Mouse (Mus musculus) lung, embryonic 14.5 days (tissue): ENCODE data around the gene Olfr485. TPM values are rescaled to one million over a fixed set of nuclear protein-coding genes. Genes with fewer than 3 reads are reported as not detected.
"Not testable (repeated sequence)": the region's sequence is repeated elsewhere in the genome, so short reads cannot be mapped to it uniquely, and the experiment has no call there.

ENCODE experiments used
- ATAC-seq: fragments of 200-750 bp; cut with Nextera tagmentation; 2 replicates; pipeline ENCODE4 v1.8.0; 2017; ENCODE audit warnings: mild to moderate bottlenecking, moderate TSS enrichment, moderate library complexity; ENCODE audit not compliant: insufficient read depth
- DNase-seq: peaks from one replicate; pipeline ENCODE4 v3.0.0-alpha.2; 2015
- H3K27ac ChIP-seq: fragments of 300-500 bp; sonication (generic); 2 replicates; pipeline ENCODE4 v1.5.1; 2014; ENCODE audit warnings: low read depth, mild to moderate bottlenecking, moderate library complexity
- H3K27me3 ChIP-seq: fragments of 300-500 bp; sonication (generic); 2 replicates; pipeline ENCODE4 v1.6.1; 2014; ENCODE audit warnings: low read length, control low read depth; ENCODE audit not compliant: insufficient read depth
- H3K36me3 ChIP-seq: fragments of 300-500 bp; sonication (generic); 2 replicates; pipeline ENCODE4 v1.6.1; 2014; ENCODE audit warnings: control low read depth; ENCODE audit not compliant: insufficient read depth
- H3K4me1 ChIP-seq: fragments of 300-500 bp; sonication (generic); 2 replicates; pipeline ENCODE4 v1.6.1; 2014; ENCODE audit warnings: antibody characterized with exemption, control low read depth; ENCODE audit not compliant: insufficient read depth
- H3K4me2 ChIP-seq: fragments of 300-500 bp; sonication (generic); 2 replicates; pipeline ENCODE4 v1.6.1; 2014; ENCODE audit warnings: mild to moderate bottlenecking
- H3K4me3 ChIP-seq: fragments of 300-500 bp; sonication (generic); 2 replicates; pipeline ENCODE4 v1.5.1; 2014; ENCODE audit warnings: low read depth, low read length
- H3K9ac ChIP-seq: fragments of 300-500 bp; sonication (generic); 2 replicates; pipeline ENCODE4 v1.6.1; 2014
- H3K9me3 ChIP-seq: fragments of 300-500 bp; sonication (generic); 2 replicates; pipeline ENCODE4 v1.6.1; 2016; ENCODE audit warnings: low read depth, low read length, control low read depth
- CTCF ChIP-seq: IDR thresholded peaks from 2 replicates; pipeline ENCODE4 v1.5.1; 2016; ENCODE audit warnings: antibody characterized with exemption, low read depth
- WGBS: fragments of 180-500 bp; shearing (Covaris S2); extraction: QIAGEN DNeasy Blood & Tissue Kit; methylation state at CpG from one replicate; pipeline ENCODE4 v1.1.7; 2014; 5-methylcytosine and 5-hydroxymethylcytosine counted together
- polyA plus RNA-seq: library from polyadenylated mRNA; unstranded; fragments of >200 nt; fragmentation: Nextera tagmentation; extraction: Ambion mirVana; gene quantifications from 2 replicates; pipeline ENCODE4 v1.2.1, GENCODE M21; 2014

Olfr485 gene
- not detected in 2 replicates for polyA plus RNA-seq

GRCm38 (mm10) chr7:108159771-108160170, at the start of gene Olfr485:
Gene Olfr485, minus strand, starts transcription at chr7:108159871.
- ATAC-seq (no peak), DNase-seq (no peak)
- H3K27ac ChIP-seq, result no peak within 1 kb of the TSS
- no peak within 1 kb of the TSS for H3K4me3 ChIP-seq
- no peaks in the 10 kb centered on the region for H3K4me1 ChIP-seq
- no peak for TF ChIP-seq CTCF
- H3K9ac ChIP-seq, result no peak within 1 kb of the TSS
- H3K9me3 ChIP-seq, result no peaks in the 10 kb centered on the region
- no peaks in the 10 kb centered on the region for H3K27me3 ChIP-seq
- H3K4me2 ChIP-seq, result no peak within 1 kb of the TSS
- H3K36me3 ChIP-seq, result no peaks in the 10 kb centered on the region

- no peaks in the 10 kb centered on the region for H3K36me3 ChIP-seq
- no peaks in the 10 kb centered on the region for H3K9me3 ChIP-seq
- H3K4me1 ChIP-seq, result no peaks in the 10 kb centered on the region
- H3K4me2 ChIP-seq, result no peak overlapping the region
- no peak overlapping the region for H3K4me3 ChIP-seq
- H3K27me3 ChIP-seq, result no peaks in the 10 kb centered on the region
- ATAC-seq (no peak), DNase-seq (no peak)
- no peak overlapping the region for H3K27ac ChIP-seq
- no peak for TF ChIP-seq CTCF
- no peak overlapping the region for H3K9ac ChIP-seq
- WGBS, result 76% methylated on average over 6 of the region's 6 CpGs
Observed at GRCm38 (mm10) chr7:108196938-108197337, 37.3 kb upstream of the Olfr485 start.

- not testable (repeated sequence) for H3K27ac ChIP-seq, H3K9me3 ChIP-seq, H3K4me1 ChIP-seq, H3K27me3 ChIP-seq, H3K36me3 ChIP-seq, ATAC-seq, DNase-seq, H3K4me3 ChIP-seq, H3K4me2 ChIP-seq, H3K9ac ChIP-seq
- WGBS, result 64% methylated on average over 3 of the region's 3 CpGs
Observed at GRCm38 (mm10) chr7:108196337-108196736, 36.7 kb upstream of the Olfr485 start.

- H3K9ac ChIP-seq, result not testable (repeated sequence)
Observed at GRCm38 (mm10) chr7:108192714-108193113, 33.0 kb upstream of the Olfr485 start.

GRCm38 (mm10) chr7:108191196-108191595, 31.5 kb upstream of the Olfr485 start:
- not testable (repeated sequence) for H3K4me1 ChIP-seq, H3K27ac ChIP-seq, H3K9ac ChIP-seq, H3K9me3 ChIP-seq, H3K36me3 ChIP-seq, H3K4me2 ChIP-seq, ATAC-seq, H3K27me3 ChIP-seq, DNase-seq, H3K4me3 ChIP-seq
- 64% methylated on average over 2 of the region's 2 CpGs for whole genome bisulfite sequencing

More at GRCm38 (mm10) chr7:108192714-108193113, 33.0 kb upstream of the Olfr485 start:
- not testable (repeated sequence) for H3K27ac ChIP-seq, H3K4me1 ChIP-seq, H3K4me3 ChIP-seq, ATAC-seq, H3K9me3 ChIP-seq, H3K27me3 ChIP-seq, H3K4me2 ChIP-seq, H3K36me3 ChIP-seq, DNase-seq
- WGBS, result 61% methylated on average over 1 of the region's 1 CpGs

- WGBS, result 91% methylated on average over 2 of the region's 2 CpGs
- ATAC-seq, H3K27ac ChIP-seq: not testable (repeated sequence)
Observed at GRCm38 (mm10) chr7:108185237-108185636, 25.6 kb upstream of the Olfr485 start.

GRCm38 (mm10) chr7:108184401-108184800, 24.7 kb upstream of the Olfr485 start:
- not testable (repeated sequence) for H3K4me2 ChIP-seq, H3K27ac ChIP-seq, H3K9ac ChIP-seq, H3K4me1 ChIP-seq, ATAC-seq, H3K27me3 ChIP-seq, H3K4me3 ChIP-seq, H3K36me3 ChIP-seq, H3K9me3 ChIP-seq, DNase-seq
- 64% methylated on average over 3 of the region's 3 CpGs for WGBS

More at GRCm38 (mm10) chr7:108185237-108185636, 25.6 kb upstream of the Olfr485 start:
- H3K9ac ChIP-seq, DNase-seq, H3K4me3 ChIP-seq, H3K4me1 ChIP-seq, H3K27me3 ChIP-seq, H3K36me3 ChIP-seq, H3K4me2 ChIP-seq, H3K9me3 ChIP-seq: not testable (repeated sequence)

- ATAC-seq, H3K27me3 ChIP-seq, H3K4me3 ChIP-seq, H3K4me1 ChIP-seq, H3K36me3 ChIP-seq, H3K9ac ChIP-seq, DNase-seq, H3K27ac ChIP-seq, H3K4me2 ChIP-seq, H3K9me3 ChIP-seq: not testable (repeated sequence)
- 90% methylated on average over 1 of the region's 1 CpGs for WGBS
Observed at GRCm38 (mm10) chr7:108172642-108173041, 13.0 kb upstream of the Olfr485 start, which contains the start of gene Olfr486. Gene Olfr486, minus strand, starts transcription at chr7:108172742.
